Mouse (Mus musculus): ENCODE data around the gene Cops7a. TPM values are rescaled to one million over a fixed set of nuclear protein-coding genes. Genes with fewer than 3 reads are reported as not detected.
A peak's percentile ranks its signal among the peaks of the same experiment; 100 is the strongest.

Gene Cops7a
- polyA plus RNA-seq, 1 experiment from 2014 or later: 155 TPM

- Histone ChIP-seq H3K27ac (ENCODE audit: low read depth) (no peak overlapping the region), H3K4me3 (ENCODE audit: low read depth, low read length) (no peak overlapping the region), H3K36me3 (ENCODE audit: insufficient read depth) (no peaks in the 10 kb centered on the region), H3K27me3 (ENCODE audit: insufficient read depth, low read length) (peaks cover 75% of the 10 kb centered on the region), H3K9me3 (ENCODE audit: low read depth, low read length) (no peaks in the 10 kb centered on the region), H3K4me2 (no peak overlapping the region), H3K4me1 (ENCODE audit: insufficient read depth) (no peaks in the 10 kb centered on the region), H3K9ac (no peak overlapping the region)
- no peak for ATAC-seq (ENCODE audit: insufficient read depth)
- TF ChIP-seq CTCF (IDR thresholded peaks at IDR 0.05; ENCODE audit: low read depth): no peak
- no peak for DNase-seq
- WGBS: 23% methylated on average over 10 of the region's 10 CpGs
Observed at GRCm38 (mm10) chr6:124999546-124999945, 34.2 kb upstream of the Cops7a start.

DNA sequence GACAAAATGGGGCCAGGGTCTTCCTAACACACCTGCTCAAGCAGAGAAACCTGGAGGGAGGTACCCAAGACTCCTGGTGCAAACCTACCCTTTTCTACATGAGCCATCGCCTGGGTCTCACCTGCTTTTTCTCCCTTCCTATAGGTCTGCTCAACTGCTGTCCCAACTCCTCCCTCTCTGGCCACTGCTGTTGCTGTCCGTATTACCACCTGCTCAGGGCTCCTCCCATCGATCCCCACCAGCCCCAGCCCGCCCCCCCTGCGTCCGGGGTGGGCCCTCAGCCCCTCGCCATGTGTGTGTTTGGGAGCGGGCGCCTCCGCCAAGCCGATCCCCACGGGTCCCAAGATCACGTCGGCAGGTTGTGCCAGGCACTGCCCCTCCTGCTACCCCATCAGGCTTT, 33.8 kb upstream of the Cops7a start:
- Histone ChIP-seq H3K4me2 (no peak overlapping the region), H3K4me3 (ENCODE audit: low read depth, low read length) (no peak overlapping the region), H3K27ac (ENCODE audit: low read depth) (no peak overlapping the region), H3K36me3 (ENCODE audit: insufficient read depth) (no peaks in the 10 kb centered on the region), H3K27me3 (ENCODE audit: insufficient read depth, low read length) (peaks cover 79% of the 10 kb centered on the region), H3K9ac (no peak overlapping the region), H3K4me1 (ENCODE audit: insufficient read depth) (no peaks in the 10 kb centered on the region), H3K9me3 (ENCODE audit: low read depth, low read length) (no peaks in the 10 kb centered on the region)
- DNase-seq: no peak
- TF ChIP-seq CTCF (IDR thresholded peaks at IDR 0.05; ENCODE audit: low read depth): no peak
- 26% methylated on average over 14 of the region's 14 CpGs for WGBS
- ATAC-seq (ENCODE audit: insufficient read depth): no peak

DNA sequence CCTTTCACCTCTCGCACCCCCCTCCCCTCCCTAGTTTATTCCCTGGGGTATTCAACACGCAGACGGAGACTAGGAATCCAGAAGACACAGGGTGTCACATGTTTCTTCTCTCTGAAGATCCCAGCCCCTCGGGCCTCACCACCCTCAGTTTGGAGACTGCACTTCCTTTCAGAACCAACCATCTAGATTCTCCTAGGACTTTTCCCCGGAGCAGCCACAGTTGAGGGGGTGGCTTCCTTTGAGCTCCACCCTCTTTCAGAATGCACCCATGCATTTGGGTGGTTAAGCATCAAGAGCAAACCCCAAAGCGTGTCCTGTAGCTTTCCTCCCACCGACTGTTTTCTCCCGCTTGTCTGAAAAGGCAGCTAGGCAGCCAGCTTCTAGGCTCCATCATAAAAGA, 32.7 kb upstream of the Cops7a start:
- no peaks in the 10 kb centered on the region for H3K4me1 ChIP-seq (ENCODE audit: insufficient read depth)
- H3K27me3 ChIP-seq (ENCODE audit: insufficient read depth, low read length): peaks cover 88% of the 10 kb centered on the region
- WGBS: 9% methylated on average over 8 of the region's 8 CpGs
- H3K27ac ChIP-seq (ENCODE audit: low read depth): no peak overlapping the region
- DNase-seq (no peak), ATAC-seq (ENCODE audit: insufficient read depth) (no peak)
- no peak overlapping the region for H3K9ac ChIP-seq
- no peak overlapping the region for H3K4me3 ChIP-seq (ENCODE audit: low read depth, low read length)
- no peak for TF ChIP-seq CTCF (IDR thresholded peaks at IDR 0.05; ENCODE audit: low read depth)
- H3K36me3 ChIP-seq (ENCODE audit: insufficient read depth): no peaks in the 10 kb centered on the region
- H3K9me3 ChIP-seq (ENCODE audit: low read depth, low read length): no peaks in the 10 kb centered on the region
- no peak overlapping the region for H3K4me2 ChIP-seq

DNA sequence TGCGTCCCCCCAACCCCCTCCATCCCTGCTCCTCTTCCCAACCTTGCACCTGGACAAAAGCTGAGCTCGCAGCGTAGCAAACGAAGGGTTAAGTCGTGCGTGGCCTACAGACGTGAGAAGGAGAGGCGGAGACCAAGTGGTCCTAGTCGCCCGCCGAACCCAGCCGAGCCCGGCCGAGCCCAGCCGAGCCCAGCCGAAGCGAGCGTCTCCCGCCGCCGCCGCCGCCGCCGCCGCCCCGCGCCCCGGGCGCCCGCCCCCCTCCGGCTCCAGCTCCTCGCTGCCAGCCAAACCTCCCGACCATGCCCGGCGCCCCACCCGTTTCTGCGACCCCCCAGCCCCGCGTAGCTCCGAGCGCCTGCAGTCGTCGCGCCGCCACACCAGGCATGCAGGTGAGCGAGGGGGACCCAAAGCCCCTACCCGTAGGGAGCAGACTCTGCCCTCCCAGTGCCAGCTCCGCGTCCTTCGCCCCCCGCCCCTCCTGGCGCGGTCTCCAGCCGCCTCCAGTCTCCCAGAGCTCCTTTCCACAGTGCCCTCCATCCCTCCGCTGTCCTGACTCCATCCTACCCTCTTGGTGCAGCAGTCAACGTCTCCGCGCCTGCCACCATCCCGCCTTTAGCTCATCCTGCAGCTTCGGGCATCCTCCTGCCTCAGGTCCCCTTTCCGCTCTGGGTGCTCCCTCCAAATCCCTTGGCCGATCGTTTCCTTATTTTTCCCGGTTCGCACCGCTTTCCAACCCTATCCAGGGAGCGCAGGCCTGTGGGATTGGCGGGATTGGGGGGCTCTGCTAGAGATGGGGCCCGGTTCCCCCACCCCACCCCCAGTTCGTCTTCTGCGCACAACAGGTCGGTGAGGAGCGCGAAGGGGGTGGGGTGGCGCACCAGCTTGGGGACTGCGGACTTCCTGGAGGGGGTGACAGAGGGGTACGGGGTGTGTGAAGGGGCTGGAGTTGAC, 31.5 kb upstream of the Cops7a start, which contains the start of gene Pianp:
TSS of gene Pianp (plus strand) at position 144 of the 951 bp plus-strand sequence.
- Histone ChIP-seq H3K4me2 (peak within 1 kb of the TSS; percentile 100), H3K27ac (ENCODE audit: low read depth) (no peak within 1 kb of the TSS), H3K9me3 (ENCODE audit: low read depth, low read length) (no peaks in the 10 kb centered on the region), H3K4me1 (ENCODE audit: insufficient read depth) (no peaks in the 10 kb centered on the region), H3K36me3 (ENCODE audit: insufficient read depth) (no peaks in the 10 kb centered on the region), H3K9ac (peak within 1 kb of the TSS; percentile 53), H3K27me3 (ENCODE audit: insufficient read depth, low read length) (peaks cover 86% of the 10 kb centered on the region), H3K4me3 (ENCODE audit: low read depth, low read length) (peak within 1 kb of the TSS; percentile 54)
- no peak for TF ChIP-seq CTCF (IDR thresholded peaks at IDR 0.05; ENCODE audit: low read depth)
- peak; percentile 83 for ATAC-seq (ENCODE audit: insufficient read depth)
- WGBS: 1% methylated on average over 65 of the region's 78 CpGs
- DNase-seq: peak; percentile 85

GRCm38 (mm10) chr6:124995831-124996403, 30.6 kb upstream of the Cops7a start:
- 48% methylated on average over 8 of the region's 8 CpGs for WGBS
- Histone ChIP-seq H3K4me3 (ENCODE audit: low read depth, low read length) (peak overlapping the region; percentile 54; the same call in 1 of the 2 replicates), H3K4me1 (ENCODE audit: insufficient read depth) (no peaks in the 10 kb centered on the region), H3K9ac (no peak overlapping the region), H3K36me3 (ENCODE audit: insufficient read depth) (no peaks in the 10 kb centered on the region), H3K9me3 (ENCODE audit: low read depth, low read length) (no peaks in the 10 kb centered on the region), H3K4me2 (peak overlapping the region; percentile 100), H3K27ac (ENCODE audit: low read depth) (no peak overlapping the region), H3K27me3 (ENCODE audit: insufficient read depth, low read length) (peaks cover 79% of the 10 kb centered on the region)
- no peak for TF ChIP-seq CTCF (IDR thresholded peaks at IDR 0.05; ENCODE audit: low read depth)
- DNase-seq (no peak), ATAC-seq (ENCODE audit: insufficient read depth) (no peak)

DNA sequence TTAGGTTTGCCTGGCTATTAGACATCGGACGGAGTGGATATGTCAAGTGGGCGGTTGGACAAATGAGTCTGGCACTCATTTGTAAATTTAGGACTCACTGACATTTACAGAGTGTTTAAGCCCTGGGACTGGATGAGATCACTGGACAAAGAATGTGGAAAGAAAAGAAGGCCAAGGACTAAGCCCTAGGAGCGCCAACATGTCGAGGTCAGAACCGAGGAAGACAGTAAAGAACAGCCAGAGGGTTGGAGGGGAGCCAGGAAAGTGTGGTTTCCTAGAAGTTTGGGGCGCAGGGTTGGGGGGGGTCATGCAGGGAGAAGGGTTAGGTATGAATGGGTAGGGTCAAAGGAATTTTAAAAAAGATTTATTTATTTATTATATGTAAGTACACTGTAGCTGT, 29.9 kb upstream of the Cops7a start:
- TF ChIP-seq CTCF (IDR thresholded peaks at IDR 0.05; ENCODE audit: low read depth): no peak
- 69% methylated on average over 7 of the region's 7 CpGs for WGBS
- Histone ChIP-seq H3K9me3 (ENCODE audit: low read depth, low read length) (no peaks in the 10 kb centered on the region), H3K27me3 (ENCODE audit: insufficient read depth, low read length) (peaks cover 72% of the 10 kb centered on the region), H3K27ac (ENCODE audit: low read depth) (no peak overlapping the region), H3K36me3 (ENCODE audit: insufficient read depth) (no peaks in the 10 kb centered on the region), H3K4me3 (ENCODE audit: low read depth, low read length) (no peak overlapping the region), H3K4me2 (no peak overlapping the region), H3K9ac (no peak overlapping the region), H3K4me1 (ENCODE audit: insufficient read depth) (no peaks in the 10 kb centered on the region)
- ATAC-seq (ENCODE audit: insufficient read depth) (no peak), DNase-seq (no peak)

DNA sequence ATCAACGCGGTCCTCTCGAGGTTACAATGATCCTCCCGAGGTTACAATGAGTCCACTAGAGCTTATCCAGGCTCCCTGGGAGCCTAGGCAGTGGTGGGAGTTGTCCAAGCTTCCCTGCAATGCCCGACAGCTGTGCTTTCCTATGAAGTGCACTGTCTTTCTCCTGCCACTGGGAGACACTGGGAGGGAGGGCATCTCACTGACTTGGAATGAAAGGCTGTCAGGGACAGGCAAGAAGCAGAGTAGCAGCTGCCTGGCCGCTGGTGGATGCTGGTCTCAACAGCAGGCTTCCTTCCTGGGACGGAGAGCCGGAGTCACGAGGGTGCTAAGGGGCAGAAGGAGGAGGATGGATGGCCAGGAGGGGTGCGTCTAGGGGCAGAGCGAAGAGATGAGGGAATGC, 28.5 kb upstream of the Cops7a start:
- Histone ChIP-seq H3K4me2 (no peak overlapping the region; the same call in 1 of the 2 replicates), H3K9ac (0 out of 2 replicates have a peak overlapping the region, but pooled peaks have one; percentile 33), H3K4me1 (ENCODE audit: insufficient read depth) (no peaks in the 10 kb centered on the region), H3K9me3 (ENCODE audit: low read depth, low read length) (no peaks in the 10 kb centered on the region), H3K27ac (ENCODE audit: low read depth) (no peak overlapping the region), H3K4me3 (ENCODE audit: low read depth, low read length) (no peak overlapping the region), H3K36me3 (ENCODE audit: insufficient read depth) (no peaks in the 10 kb centered on the region), H3K27me3 (ENCODE audit: insufficient read depth, low read length) (peaks cover 59% of the 10 kb centered on the region)
- DNase-seq: peak; percentile 53
- 12% methylated on average over 11 of the region's 11 CpGs for WGBS
- peak; percentile 53 for TF ChIP-seq CTCF (IDR thresholded peaks at IDR 0.05; ENCODE audit: low read depth)
- peak; percentile 36; the same call in 1 of the 2 replicates for ATAC-seq (ENCODE audit: insufficient read depth)
